Mouse (Mus musculus): ENCODE measurements around the gene Cep97.

Cep97 gene

DNA sequence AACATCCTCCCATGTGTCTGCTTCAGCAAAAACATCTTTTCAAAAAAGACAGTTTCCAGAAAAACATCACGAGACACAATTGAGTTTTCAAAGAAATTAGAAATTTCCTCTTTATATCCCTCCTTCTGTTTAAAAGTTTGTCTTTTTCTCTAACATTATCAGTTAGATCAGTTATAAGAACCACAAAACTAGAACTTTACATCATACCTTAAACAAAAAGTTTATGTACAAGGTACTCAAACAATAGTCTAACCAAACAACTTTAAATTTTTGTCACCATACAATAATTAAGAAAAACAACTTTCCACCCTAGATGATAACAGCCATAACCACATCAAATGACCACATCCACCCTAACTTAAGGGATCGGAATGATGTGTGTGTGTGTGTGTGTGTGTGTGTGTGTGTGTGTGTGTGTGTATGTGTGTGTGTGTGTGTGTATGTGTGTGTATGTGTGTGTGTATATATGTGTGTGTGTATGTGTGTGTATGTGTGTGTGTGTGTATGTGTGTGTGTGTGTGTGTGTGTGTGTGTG is 13.3 kb upstream of the Cep97 start:
- DNase-seq (ENCODE audit: low read depth) = peak; percentile 77

- peak; percentile 43 for DNase-seq (ENCODE audit: low read depth)
Measured at GRCm38 (mm10) chr16:55947266-55947665, 12.6 kb upstream of the Cep97 start.

DNA sequence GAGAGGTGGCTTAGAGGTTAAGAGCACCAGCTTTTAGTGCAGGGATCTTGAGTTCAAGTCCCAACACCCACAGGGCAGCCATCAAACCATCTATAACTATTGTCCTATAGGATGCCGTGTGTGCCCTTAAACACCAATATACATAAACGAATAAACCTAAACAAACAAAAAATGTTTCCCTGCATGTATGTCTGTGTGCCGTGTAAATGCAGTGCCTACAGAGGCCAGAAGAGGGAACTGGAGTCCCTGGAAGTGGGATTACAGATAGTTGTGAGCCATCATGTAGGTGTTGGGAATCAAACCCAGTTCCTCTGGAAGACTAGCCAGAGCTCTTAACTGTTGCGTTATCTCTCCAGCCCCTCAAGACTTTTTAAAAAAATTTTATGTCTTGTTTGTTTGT is 6.1 kb upstream of the Cep97 start:
- DNase-seq (ENCODE audit: low read depth) = no peak

DNA sequence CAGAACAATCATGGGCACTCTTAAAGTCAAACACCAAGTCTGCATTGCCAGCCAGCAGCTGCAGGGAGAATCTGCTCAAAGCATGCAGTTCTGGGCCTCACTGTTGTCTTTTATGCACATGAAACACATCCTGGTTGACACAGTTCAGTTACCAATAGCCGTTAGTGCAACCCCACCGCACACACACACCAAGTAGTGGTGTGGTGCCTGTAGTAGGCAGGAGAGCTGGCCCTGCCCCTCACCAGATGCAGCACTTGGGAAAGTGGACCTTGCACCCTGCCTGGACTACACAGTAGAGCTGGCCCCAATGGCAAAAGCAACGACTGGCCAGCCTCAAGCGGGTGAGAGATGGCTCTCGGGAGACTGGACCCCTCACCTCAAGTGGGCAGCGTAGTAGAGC is 5.0 kb upstream of the Cep97 start:
- no peak for DNase-seq (ENCODE audit: low read depth)

- DNase-seq (ENCODE audit: low read depth) = no peak
Measured at GRCm38 (mm10) chr16:55938761-55939160, 4.1 kb upstream of the Cep97 start.

GRCm38 (mm10) chr16:55933681-55934343 is 843 bp downstream of the Cep97 start:
- DNase-seq (ENCODE audit: low read depth) = peak; percentile 81

- DNase-seq (ENCODE audit: low read depth) = peak; percentile 29
Measured at GRCm38 (mm10) chr16:55924010-55924409, 10.6 kb downstream of the Cep97 start.

DNA sequence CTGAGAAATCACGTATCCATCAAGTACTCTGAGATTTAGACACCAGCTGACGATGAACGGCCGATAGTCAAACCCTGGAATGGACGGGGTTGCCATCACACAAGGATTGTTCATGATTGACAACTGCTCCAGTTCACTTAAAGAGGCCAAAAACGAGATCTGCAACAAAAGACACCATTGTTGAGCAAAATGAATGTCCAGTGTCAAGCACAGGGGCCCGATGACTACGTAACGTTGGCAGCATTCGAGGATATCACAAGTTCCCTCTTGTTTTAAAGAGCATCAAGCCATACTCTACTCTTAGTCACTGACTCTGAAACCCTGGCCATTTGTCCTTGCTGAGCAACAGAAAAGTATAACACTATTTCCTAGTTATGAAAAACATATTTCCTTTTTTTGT is 12.6 kb downstream of the Cep97 start:
- no peak for DNase-seq (ENCODE audit: low read depth)

DNA sequence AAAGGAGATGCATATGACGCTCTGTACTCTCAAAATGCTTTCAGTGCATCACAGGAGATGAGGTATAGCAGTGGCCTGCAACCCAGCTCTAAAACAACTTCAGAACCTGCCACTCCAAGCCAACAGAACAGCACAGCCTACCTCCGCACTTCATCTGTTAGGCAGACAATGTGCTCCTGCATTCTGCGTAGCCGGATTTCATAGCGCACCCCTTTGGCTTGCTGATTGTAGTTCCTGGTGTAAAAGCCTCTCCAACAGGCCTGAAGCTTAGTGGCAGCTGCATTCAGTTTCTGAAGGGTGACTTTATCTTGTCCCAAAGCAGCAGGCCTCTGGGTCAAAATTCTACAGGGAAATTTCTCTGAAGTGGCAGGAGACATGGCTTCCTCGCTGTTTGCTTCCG is 19.9 kb downstream of the Cep97 start:
- no peak for DNase-seq (ENCODE audit: low read depth)

DNA sequence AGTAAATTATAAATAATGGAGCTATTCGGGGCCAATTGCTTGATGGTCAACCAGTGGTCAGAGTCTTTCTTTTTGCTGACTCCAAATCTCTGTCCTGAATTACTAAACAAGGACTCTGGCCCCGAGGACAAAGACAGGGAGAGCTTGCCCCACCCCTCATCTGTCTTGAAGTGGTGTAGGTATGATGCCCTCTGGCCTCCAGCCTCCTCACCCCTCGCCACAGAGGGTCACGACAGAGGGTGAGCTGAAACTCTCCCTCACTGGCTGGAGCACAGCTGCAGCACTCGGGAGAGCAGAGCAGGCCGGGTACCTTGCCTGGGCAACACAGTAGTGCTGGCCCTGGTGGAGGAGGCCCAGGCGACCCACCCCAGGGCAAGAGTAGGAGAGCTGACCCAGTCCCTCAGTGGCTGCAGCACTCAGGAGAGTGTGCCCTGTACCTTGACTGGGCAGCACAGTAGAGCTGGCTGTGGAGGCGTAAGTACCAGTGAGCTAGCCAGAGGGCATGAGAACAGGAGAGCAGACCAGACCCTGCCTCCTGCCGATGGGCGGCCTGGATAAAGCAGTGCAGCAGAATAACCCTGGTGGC is 24.4 kb downstream of the Cep97 start:
- DNase-seq (ENCODE audit: low read depth) = no peak

GRCm38 (mm10) chr16:55906928-55907679 is 27.6 kb downstream of the Cep97 start:
- DNase-seq (ENCODE audit: low read depth) = peak; percentile 81

DNA sequence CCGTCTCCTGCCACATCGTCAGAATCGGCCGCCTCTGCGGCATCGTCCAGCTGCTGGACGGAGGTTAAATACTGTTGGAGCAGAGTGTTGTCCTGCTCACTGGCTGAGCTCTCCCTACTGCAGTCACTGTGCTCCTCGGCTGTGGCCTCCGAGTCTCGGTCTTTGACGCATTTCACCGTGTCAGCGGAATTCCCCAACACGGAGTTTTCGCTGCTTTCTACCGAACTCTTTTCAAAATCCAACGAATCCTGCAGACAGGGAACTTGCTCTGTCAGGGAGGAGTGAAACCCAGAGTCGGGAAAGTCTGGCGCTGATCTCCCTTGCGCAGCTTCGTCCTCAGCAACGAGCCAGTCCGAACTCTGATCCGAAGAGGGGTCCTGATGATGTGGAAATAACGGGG is 29.3 kb downstream of the Cep97 start:
- no peak for DNase-seq (ENCODE audit: low read depth)

DNA sequence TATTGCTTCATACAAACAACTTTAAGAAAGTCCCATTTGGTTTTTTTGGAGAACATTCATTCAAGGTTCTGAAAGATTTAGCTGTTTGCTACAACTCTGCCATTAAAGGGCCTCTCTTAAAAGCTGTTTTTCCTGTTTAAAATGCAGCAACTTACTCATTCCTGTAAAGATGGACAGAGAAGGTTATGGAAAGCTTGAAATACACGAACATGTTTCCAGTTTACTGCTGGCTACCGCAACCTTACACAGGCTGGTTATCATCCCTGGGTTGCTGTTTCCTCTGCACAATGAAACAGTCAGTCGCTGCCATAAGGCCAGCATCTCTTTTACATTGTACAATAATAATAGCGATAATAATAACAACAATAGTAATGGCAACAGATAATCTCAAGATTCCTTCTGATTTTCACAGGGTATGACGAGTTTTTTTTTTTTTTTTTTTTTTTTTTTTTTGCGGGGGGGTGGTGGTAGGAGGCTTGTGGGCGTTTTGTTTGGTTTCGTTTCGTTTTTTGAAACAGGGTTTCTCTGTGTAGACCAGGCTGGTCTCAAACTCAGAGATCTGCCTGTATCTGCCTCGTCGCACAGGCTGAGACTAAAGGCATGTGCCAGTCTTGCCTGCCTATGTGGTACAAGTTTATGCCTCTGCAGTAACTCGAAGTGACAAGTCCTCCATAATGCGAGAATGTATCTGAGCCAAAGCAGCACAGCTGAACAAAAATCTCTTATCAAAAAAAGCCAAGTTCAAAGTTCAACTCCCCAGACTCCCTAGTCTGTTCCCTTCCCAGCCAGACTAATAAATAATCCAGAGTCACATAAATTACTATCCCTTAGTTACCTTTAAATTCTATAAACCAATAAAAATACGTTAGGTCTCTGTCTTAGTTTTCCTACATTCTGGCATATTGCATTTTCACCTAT is 32.6 kb downstream of the Cep97 start:
- DNase-seq (ENCODE audit: low read depth) = peak; percentile 32

- DNase-seq (ENCODE audit: low read depth) = no peak
Measured at GRCm38 (mm10) chr16:55898385-55899002, 36.2 kb downstream of the Cep97 start.

DNA sequence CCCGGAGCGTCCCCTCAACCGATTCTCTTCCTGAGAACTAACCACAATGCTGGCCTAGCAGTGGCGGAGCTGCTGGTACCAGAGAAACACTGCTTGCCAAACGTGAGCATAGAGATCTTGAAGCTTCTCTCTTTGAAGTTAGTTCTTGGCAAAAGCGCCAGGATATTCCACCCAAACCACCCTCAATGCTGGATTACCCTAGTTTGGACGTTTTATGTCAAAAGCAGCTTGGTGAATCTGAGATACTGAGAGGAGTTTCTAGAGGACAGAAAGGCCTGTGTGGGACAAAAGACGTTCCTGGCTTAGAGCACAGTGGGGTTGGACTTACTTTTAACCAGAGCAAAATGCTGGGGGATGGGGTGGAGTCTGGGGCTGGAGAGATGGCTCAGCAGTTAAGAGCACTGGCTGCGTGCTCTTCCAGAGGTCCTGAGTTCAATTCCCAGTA is 39.0 kb downstream of the Cep97 start:
- DNase-seq (ENCODE audit: low read depth) = no peak

DNA sequence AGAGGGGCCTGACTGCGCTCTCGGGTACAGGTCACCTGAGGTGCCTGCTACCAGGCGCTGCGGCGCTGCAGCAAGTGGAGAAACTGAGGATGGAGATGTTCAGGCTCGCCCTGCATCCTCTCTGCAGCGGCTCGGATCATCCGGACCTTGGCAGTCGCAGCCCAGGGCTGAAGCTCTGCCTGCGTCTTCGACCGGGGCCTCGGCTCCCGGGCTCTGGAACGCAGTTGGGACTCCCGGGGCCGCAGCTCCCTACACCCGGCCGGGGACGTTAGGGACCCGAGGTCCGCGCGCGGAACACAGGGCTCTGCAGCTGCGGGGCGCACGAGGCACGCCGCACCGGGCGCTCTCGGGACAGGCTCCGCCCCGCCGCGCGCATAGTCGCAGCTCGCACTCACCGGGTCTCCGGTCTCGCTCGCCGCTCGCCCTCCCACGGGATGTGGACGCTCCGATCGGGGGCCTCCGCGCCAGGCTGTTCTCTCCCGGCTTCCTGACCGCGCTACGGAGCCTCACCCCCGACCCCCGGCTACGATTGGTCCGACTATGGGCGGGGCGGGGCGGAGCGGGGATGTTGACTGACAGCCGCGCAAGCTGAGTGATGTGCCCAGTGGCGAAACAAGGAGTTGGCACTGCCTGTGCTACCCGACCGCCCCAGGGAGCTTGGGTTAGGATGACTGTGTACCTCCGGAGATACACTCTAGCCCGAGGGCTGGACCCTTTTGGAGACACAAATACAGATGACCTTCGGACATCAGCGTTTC is 39.6 kb downstream of the Cep97 start, which contains the start of gene Nxpe3:
Nxpe3 (minus strand) TSS at position 393 of the 758 bp plus-strand sequence.
- DNase-seq (ENCODE audit: low read depth) = peak; percentile 92

DNA sequence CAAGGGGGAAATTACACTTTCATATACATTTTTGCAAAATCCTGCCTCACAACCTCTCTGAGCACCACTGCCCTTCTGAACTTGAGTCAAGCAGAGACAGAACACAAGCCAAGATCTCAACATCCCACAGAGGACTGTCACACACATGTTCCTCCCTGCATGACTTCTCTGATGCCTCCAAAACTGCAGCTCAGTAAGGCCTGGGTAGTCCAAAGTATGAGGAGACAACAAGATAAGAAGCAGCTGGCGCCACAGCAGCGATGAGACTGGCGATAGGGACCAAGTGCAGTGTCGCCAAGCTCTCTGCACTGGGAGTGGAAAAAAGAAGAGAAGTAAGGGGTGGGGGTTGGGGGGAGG is 40.1 kb downstream of the Cep97 start:
- DNase-seq (ENCODE audit: low read depth) = peak; percentile 70

DNA sequence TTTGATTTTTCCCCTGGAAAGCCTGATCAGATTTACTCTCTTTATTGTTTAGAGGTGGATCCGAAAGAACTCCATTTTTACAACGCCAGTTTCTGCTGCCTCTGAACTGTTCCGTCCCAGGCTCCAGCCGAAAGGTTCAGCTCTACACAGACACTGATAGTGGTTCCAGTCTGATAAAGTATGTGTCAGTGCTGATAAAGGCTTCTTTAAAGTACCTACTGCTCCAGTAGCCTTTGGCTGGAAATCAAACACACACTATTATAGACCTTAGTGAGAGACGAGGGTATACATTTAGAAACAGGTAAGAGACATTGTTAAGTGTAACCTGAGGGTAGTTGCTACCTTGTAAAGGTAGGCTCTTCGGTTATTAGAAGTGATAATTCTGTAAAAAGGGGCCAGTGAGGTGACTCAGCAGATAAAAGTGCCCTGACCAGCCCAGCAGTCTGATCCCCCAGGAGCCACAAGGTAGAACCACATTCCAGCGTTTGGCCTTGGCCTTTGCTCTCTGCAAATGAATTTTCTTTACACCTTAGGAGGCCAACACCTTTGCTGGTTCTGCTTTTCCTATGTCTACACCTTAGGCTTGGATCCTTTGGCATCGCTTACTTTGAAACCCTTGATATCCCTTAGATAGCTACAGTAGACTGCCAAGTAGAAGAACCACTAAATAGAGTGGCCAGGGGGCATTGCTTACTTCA is 41.1 kb downstream of the Cep97 start:
- DNase-seq (ENCODE audit: low read depth) = peak; percentile 26

DNA sequence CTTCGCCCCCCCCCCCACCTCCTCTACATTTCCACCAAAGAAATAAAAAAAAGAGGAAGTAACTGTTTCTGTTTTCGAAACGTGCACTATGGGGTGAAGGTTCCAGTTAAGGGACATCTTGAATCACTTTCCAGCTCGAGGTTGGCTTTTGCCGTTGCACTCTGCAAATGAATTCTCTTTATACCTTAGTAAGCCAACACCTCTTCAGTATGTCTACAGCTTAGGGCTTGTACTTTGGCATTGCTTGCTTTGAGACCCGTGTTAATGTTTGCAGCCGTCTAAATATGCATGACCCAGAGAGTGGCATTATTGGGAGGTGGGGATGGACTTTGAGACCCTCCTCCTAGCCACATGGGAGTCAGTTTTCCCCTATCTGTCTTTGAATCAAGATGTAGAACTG is 42.2 kb downstream of the Cep97 start:
- DNase-seq (ENCODE audit: low read depth) = peak; percentile 60

DNA sequence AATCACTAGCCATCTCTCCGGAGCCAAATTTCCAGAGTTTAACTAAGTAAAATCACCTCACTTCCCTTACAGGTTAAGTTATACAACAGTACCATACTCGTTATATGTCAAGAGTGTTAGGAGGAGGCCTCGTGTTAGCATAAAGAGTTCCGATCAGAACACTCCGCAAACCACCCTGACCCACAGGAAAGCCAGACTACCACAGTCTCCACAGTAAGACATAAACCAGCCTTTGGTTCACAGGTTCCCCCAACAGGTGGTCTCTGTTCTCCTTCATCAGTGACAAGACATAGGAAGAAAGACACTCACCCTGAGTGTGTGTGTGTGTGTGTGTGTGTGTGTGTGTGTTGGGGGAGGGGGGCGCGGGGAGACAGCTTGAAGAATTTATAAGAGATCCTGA is 43.3 kb downstream of the Cep97 start:
- DNase-seq (ENCODE audit: low read depth) = peak; percentile 57
